Mouse (Mus musculus) megakaryocyte, embryonic 14.5 days (primary cell): ENCODE data around the gene Npc2.

Experiments used
- FLI1 ChIP-seq: IDR thresholded peaks from 2 replicates; pipeline ENCODE4 v1.6.1; 2012; ENCODE audit warnings: low read length, inconsistent platforms, mixed read lengths
- GATA1 ChIP-seq: IDR thresholded peaks from 3 replicates; pipeline ENCODE4 v1.6.1; 2012; ENCODE audit warnings: mixed read lengths, low read length, inconsistent platforms, borderline replicate concordance

GRCm38 (mm10) chr12:84819236-84820168, 46.5 kb upstream of the Npc2 start:
- TF ChIP-seq FLI1 (no peak), GATA1 (0 out of 3 replicates have a peak, but pooled peaks have one; percentile 6)
